Mouse (Mus musculus): ENCODE results near the gene Coro1a.
"Not testable (repeated sequence)": the region's sequence is repeated elsewhere in the genome, so short reads cannot be mapped to it uniquely, and the experiment has no call there.

The Coro1a gene

DNA sequence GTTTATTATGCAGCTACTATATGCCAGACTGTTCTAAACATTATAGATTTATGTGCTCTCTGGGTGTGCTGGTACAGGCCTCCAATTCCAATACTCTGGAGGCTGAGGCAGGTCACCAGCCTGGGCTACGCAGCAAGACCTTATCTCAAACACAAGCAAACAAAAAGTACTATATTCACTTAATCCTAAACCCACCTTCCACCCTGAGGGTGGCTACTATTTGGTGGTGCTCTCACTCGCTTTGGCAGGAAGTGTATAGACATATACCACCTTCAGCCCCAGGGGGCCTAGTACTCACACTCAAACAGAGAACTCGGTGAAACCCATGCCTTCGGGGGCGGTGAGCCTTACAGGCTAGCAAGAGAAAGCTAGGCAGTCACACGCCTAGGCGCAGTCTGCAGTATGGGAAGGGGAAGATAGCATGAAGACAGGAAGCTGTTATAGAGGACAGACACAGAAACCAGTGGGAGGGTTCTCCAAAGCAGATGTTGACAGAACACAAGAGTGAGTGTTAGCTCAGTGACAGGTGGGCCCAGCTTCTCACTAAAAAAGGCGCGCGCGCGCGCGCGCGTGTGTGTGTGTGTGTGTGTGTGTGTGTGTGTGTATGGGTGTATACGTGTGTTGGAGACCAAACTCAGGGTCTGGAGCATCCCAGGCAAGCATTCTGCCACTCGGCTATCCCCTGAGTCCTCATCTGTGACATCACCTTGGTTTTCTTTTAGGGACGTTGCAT, at the start of gene Coro1a:
TSS of gene Coro1a (minus strand) at position 346 of the 733 bp plus-strand sequence.
- DNase-seq, result no peak

DNA sequence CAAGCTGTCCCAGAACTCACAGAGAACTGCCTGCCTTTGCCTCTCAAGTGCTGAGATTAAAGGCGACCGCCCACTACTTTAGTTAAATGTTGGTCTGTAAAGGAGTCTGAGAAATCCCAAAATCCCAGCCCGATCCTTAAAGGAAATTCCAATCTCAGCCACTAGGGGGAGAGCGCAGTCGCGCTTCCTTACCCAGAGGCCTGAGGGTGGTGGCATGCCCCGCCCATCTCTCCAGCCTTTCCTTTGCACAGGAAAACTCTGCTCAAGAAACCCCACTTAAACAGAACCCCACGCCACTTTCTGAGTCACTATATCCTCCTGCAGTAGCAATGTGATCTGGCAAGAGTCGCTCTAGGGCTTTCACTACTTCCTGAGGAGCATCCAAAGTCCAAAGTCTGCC, 47.3 kb upstream of the Coro1a start:
- DNase-seq, result peak; percentile 88 to 89

DNA sequence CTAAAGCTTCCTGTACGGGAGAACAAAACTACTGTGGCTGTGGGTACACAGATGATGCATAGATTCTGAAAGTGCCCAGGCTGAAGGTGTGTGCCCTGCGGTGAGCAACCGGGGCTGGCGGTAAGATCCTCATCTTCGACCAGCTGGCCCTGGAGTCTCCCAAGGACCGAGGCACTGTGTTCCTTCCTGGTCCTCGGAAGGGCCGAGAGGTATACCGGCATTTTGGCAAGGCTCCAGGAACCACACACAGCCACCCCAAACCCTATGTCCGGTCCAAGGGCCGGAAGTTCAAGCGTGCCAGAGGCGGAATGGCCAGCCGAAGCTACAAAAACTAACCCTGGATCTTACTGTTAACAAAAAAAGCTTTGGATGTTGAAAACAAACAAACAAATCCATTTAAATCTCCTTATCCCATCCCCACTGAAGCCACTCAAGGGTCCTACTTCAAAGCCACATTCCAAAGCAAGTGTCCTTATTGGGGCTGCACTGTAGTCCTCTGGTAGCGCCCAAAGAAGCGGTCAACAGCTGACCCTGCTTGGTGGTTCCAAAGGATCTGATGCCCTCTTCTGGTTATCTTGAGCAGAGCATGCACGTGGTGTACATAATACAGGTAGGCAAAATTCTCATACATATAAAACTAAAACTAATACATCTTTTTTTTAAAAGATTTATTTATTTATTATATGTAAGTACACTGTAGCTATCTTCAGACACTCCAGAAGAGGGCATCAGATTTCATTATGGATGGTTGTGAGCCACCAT, 42.2 kb upstream of the Coro1a start:
- no peak for DNase-seq

DNA sequence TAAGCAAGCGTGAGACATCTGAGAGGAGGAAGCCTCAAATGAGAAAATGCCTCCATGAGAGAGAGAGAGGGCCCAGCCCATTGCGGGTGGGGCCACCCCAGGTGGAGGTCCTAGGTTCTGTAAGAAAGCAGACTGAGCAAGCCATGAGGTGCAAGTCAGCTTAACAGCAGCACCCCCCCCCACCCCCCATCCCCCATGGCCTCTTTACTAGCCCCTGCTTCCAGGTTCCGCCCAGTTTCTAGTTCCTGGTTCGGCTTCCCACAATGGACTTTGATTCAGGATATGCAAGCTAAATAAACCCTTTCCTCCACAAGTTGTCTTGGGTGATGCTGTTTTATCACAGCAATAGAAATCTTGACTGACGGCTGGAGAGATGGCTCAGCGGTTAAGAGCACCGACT, 41.2 kb upstream of the Coro1a start:
- DNase-seq, result no peak

DNA sequence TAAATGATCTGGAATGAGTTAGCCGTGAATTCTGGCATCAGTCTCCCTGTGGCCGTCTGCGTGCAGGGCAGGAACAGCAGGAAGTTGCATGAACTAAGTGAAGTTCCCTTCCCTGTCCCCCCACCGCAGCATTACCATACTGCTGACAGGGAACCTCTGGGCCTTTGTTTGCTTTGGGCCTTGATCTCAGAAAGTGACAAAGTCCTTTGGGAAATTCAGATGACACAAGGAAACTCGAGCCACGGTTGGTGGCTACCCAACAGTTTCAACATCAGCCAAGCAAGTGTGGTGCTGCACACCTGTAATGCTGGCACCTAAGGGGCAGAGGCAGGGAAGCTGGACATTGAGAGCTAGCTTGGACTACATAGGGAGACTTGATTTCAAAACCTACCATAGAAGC, 39.2 kb upstream of the Coro1a start:
- DNase-seq, result no peak

DNA sequence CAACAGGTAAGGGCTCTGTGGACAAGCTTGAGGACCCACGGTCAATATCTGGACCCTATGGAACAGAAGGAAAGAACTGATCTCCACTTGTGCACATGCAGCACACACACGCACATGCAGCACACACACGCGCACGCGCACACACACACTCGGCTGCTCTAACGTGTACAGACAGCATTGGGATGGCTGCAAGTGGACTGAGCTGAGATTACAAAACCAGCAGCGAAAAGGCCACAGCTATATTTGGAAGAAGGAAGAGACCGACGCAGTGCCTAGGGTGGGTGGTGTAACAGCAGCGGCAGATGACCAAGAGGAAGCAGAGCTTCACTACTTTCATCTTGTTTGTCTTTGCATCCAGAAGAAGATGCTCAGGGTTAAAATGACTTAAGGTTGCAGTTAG, 38.5 kb upstream of the Coro1a start:
- no peak for DNase-seq

DNA sequence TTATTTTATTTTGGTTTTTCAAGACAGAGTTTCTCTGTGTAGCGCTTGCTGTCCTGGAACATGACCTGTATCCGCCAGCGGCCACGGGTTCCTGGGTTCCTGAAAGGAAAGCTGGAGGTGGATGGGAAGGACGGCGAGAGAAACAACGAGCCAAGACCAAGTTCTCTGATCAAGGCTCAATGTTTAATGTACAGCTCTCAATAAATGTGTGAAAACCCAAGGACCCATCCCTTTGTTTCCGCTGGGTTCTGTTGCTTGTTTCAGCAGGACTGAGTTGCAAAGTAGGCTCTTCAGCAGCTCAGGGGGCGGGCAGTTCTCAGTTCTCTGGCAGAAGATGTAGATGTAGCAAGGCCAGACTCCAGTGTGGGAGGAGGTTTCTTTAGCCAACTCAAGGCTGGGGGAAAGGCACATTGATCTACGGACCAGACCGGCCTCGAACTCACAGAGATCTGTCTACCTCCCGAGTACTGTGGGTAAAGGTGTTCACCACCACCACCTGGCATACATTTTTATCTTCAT, 34.4 kb upstream of the Coro1a start:
- DNase-seq, result no peak

DNA sequence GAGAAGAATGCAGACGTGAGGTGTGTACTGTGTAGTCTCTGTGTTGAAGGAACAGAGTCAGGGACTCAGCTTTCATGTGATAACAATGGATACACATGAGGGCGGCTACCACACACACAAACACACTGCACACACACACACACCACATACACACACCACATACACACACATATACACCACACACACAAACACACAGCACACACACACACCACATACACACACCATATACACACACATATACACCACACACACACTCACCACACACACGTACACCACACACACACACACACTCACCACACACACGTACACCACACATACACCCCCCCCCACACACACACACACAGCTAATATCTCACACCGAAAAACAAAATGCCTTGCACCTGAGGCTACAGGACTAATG, 33.9 kb upstream of the Coro1a start:
- no peak for DNase-seq

DNA sequence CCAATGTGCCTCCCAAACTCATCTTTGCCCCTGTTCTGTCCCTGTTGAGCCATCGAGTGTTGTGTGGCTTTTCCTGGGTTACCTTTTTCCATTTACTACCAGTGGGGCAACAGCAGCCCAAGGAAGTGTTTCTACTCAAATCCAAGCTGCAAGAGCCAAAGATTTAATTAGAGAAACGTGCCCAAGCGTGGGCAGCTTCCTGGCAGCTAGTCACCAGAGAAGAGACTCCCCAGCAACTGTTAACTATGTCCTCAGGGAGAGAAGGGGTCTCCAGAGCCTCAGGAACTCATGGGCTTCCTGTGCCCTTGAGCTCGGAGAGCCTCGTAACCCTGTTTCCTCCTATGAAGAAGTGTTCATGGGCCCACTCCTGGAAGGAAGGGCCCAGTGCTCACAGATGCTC, 33.4 kb upstream of the Coro1a start:
- DNase-seq, result no peak

DNA sequence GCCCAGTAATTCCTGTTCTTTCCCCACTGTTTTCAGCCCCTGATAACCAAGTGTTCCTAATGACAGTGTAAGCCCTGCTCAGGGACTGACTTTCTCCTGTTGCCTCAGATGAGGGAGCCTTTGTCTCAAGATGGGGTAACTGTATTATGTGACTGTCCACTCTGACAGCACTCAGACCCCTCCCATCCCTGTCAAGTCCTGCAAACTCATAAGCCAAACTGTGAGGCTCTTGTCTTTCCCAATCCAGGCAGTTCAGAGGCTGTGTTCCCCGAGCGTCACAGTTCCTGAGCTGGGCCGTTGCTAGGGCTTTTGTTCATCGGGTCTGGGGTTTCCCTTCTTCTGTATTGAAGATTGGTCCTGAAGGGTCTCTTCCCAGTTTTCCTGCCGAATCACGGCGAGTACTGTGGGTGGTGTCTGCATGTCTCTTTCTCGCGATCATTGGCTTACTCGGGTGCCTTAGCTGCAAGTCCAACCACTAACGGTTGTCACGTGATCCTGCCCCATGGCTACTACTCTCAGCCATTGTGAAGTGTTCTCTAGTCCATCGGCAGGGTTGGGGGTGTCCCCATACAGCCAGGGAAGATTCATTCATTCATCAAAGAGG, 32.6 kb upstream of the Coro1a start:
- no peak for DNase-seq

DNA sequence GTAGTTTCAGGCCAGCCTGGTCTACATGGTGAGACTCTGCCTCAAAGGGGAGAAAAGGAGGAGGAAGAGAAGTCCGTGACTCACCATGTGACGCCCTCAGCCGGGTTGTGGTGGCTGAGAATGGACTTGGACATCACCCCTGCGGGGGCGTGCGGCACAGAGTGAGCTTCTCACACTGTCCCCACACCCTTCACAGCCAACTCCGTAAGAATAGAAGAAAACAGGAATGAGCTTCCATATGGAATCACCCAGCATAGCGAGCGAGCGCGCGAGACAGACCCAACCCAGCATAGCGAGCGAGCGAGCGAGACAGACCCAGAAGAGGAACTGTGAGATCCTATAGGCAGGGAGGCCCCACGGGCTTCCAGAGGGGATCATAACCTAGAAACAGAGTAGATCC, 32.0 kb upstream of the Coro1a start:
- no peak for DNase-seq

DNA sequence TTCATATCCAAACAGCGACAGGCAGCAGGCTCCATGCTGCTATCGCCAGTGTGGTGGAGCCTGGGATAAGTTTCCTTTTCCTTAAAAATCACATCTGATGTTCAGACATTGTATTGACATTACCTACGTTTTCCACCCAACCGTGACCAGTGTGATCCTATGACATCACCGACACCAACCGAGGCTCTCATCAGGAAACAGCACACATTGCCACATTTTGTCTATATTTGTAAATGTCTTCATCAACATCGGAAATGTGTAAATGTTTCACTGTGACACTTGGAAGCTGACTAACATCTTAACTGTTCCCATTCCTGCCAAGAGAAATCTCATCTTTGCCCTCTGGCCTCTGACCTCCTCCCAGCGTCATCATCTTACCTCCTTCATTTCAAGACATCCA, 28.5 kb upstream of the Coro1a start:
- DNase-seq, result no peak

DNA sequence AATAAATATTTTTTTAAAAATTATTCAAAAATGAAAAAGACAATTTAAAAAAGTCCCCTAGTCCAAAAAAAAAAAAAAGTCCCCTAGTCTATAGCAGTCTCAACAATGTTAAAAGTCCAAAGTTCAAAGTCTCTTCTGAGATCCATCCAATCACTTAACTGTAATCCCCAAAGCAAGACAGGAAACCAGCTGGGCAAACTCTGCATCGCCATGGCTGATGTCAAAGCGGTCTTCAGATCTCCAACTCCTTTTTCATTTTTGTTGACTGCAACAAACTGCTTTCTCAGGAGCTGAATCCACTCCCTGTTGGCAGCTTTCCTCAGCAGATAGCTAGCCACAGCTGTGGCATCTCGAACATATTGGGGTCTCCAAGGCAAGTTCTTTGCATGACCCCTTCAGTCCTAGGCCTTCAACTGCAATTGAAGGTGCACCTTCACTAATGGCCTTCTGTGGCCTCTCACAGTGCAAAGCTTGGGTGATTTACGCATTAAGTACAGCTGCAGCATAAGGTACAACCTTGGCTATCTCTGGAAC, 22.7 kb upstream of the Coro1a start:
- not testable (repeated sequence) for DNase-seq

DNA sequence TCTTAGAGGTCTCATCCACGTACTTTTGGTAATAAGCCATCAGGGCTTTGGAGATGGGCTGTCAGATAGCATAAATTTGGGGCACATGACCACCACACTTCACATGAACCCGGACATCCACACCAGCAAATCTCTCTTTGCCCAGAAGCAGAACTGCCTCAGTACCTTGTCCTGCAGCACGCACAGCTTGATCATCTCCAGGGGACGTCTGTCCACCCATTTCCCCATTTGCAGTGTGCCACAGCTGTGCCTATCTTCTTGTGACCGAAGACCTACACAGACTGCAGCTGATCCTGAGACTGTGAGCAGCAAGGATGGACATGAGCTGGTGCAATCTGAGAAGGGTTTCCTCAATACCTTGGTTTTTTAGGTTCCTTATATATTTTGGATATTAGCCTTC, 18.1 kb upstream of the Coro1a start:
- DNase-seq, result no peak

DNA sequence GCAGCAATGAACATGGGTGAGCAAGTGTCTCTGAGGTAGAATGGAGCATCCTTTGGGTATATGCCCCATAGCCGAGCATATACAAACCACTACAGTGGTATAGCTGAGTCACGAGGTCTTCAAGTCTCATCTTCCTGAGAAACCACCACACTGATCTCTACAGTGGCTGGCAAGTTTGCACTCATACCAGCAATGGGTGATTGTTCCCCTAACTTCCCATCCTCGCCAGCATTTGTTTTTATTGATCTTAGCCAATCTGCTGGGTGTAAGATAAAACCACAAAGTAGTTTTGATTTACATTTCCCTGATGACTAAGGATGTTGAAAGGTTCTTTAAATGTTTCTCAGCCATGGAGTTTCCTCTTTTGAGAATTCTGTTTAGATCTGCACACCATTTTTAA, 17.5 kb upstream of the Coro1a start:
- no peak for DNase-seq

DNA sequence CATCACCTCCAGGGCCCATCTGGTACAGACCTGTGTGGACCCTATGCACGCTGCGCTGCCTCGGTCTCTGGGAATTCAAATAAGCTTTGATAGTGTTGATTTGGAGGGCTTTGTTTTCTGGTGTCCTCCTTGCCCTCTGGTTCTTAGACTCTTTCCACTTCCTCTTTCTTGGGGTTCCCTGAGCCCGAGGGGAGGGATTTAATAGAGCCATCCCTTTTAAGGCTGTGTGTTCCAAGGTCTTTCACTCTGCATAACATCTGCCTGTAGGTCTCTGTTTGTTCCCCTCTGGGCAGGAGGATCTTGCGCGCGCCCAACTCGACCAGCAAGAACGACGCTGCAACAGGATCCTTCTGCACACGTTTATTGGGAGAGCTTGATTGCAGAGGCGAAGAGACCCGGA, 14.0 kb upstream of the Coro1a start:
- DNase-seq, result no peak

DNA sequence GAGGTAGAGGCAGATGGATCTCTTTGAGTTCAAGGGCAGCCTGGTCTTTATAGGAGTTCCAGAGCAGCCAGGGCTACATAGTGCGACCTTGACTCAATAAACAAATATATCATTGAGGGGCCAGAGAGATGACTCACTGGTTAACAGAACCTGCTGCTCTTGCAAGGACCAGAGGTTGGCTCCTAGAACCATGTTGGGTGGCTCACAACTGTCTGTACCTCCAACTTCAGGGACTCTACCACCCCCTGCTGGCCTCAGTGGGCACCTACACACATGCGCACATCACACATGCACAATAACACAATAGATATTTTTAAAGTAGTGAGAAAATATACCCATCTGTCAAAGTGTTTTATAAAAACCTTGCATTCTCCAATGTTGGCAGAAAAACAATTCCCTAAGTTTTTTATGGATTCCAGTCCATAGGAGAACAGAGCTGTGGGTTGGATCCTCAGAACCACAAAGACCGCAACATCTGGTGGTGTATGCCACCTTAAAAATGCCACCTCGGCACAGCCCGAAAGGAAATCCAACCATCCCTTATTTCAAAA, 11.3 kb upstream of the Coro1a start:
- DNase-seq, result no peak

DNA sequence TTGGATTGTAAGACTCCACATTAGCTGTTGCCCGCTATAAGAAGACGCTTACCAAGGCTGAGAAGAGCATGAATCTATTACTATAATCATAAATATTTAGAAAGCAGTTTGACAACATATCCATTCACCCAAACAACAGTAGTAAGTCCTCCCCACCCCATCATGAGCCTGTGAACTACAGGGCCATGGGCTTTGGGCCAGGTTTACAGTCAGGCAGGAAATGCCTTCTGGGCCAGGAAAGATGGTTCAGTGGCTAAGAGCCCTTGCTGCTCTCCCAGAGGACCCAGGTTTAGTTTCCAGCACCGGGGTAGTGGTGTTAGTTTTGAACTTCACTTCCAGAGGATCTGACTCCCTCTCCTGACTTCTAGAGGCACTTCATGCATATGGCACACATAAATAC, 10.0 kb upstream of the Coro1a start:
- no peak for DNase-seq

DNA sequence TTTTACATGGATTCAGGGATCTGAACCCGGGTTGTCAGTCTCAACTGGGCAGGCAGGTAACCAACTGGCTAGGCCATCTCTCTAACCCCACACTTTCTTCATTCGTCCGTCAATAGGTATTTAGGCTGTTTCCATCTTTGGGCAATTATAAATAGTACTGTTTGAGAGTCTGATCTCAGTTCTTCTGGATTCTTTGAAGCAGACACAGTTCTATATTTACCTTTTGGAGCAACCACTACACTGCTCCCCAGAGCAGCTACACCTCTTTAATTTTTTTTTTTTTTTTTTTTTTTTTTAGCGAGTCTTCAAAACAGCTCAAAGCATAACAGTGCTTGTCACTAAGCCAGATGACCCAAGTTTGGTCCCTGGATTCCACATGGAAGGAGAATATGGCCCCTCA, 8.1 kb upstream of the Coro1a start:
- DNase-seq, result no peak

DNA sequence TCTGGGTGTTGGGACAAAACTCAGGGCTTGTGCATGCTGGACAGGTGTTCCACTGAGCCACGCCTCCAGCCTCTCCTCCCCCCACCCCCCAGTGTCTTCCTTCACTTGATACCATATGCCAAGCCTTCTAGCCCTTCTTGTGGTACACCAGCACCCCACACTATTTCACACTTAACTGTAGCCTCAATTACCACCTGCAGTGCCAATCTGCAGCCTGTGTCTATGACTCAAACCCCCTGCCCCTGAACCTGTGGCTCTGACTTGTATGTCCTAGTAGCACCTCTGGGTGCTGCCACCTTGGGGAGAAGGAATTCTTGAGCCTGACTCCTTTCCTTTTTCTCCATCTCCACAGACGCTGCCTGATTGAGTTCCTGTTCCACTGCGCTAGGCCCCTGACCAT, 4.3 kb upstream of the Coro1a start:
- no peak for DNase-seq

DNA sequence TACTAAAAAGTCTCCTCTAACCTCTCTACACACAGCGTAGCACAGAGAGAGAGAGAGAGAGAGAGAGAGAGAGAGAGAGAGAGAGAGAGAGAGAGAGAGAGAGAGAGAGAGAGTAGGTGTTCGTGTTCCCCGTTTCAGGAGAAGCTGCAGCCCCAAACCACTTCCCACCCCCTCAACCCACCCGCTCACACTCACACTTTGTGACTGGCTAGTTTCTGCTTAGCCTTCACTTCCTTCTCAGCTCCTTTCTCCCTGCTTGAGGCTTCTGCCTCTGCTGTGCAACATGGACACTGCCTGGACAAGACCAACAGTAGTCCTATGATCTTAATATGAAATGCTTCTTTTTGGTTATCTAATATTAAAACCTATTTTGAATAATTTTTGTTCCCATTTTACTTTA, 2.7 kb upstream of the Coro1a start:
- DNase-seq, result no peak

DNA sequence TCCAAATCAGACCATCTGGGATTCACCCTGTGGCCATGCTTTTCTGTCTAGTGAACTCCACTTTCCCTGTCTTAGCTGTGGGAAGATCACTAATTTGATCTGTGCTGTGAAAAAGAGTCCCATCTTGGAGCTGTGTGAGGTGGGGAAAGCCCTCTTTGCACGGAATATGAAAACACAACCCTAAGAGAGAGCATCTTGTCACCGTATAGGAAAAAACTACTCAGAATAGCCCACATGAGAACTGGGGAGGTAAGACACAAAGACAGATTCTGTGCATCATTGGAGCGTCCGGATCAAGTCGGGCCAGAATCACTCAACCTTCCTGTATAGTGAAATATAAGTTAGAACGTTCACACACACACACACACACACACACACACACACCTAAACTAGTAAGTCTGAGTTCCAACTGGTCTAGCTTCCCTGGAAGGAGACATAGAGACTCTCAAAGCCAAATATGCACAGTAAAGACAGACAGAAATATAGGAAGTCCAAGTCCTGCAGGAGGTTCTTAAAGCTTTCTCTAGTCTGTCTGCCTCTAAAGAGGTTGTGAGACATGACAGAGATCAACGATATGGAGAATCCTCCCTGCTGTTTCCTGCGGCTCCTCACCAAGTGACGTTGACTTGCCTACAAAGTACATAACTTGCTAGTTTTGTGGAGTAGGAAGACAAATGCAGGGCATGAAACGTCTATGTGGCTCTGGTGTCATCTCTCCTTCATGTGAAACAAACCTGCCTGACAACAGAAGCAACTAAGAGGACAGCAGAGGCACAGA, 777 bp upstream of the Coro1a start:
- DNase-seq, result no peak
